Mouse (Mus musculus) mouse trophoblast stem cell (cell line): Measurements from ENCODE around the gene Cyb5r1.
"Not testable (repeated sequence)": the region's sequence is repeated elsewhere in the genome, so short reads cannot be mapped to it uniquely, and the experiment has no call there.

Source experiments
- in situ Hi-C, 2 experiments: fragments of 300-500 bp; cut with MseI, MboI; formaldehyde crosslinking; loops; 2 replicates in 1 of 2; 3 replicates in 1 of 2; pipeline ENCODE4 v1.15.1; 2025

Cyb5r1 gene

GRCm38 (mm10) chr1:134414501-134415167 is 9.3 kb downstream of the Cyb5r1 start:
- in situ Hi-C loops: no loop called here

GRCm38 (mm10) chr1:134415168-134415831 is 9.9 kb downstream of the Cyb5r1 start, which contains the start of gene Adipor1:
Adipor1 (plus strand) TSS chr1:134415378.
- in situ Hi-C loops: no loop called here

GRCm38 (mm10) chr1:134418414-134418975 is 13.1 kb downstream of the Cyb5r1 start:
- in situ Hi-C loops: no loop called here

- in situ Hi-C loops: no loop called here
Measured at GRCm38 (mm10) chr1:134419176-134419575, 13.8 kb downstream of the Cyb5r1 start.

GRCm38 (mm10) chr1:134419751-134420458 is 14.5 kb downstream of the Cyb5r1 start:
- in situ Hi-C loops: no loop called here

- in situ Hi-C loops: no loop called here
Measured at GRCm38 (mm10) chr1:134423911-134424310, 18.6 kb downstream of the Cyb5r1 start.

GRCm38 (mm10) chr1:134426289-134426688 is 20.9 kb downstream of the Cyb5r1 start:
- in situ Hi-C loops: no loop called here

- in situ Hi-C loops: loop anchor here in 1 of 2 experiments (10.0 kb wide), 1 partner anchor 58 kb away; no protein-coding TSS in a partner anchor
Measured at GRCm38 (mm10) chr1:134433002-134433401, 27.6 kb downstream of the Cyb5r1 start.

GRCm38 (mm10) chr1:134433473-134433872 is 28.1 kb downstream of the Cyb5r1 start:
- in situ Hi-C loops: loop anchor here in 1 of 2 experiments (10.0 kb wide), 1 partner anchor 59 kb away; no protein-coding TSS in a partner anchor

GRCm38 (mm10) chr1:134435414-134435813 is 30.1 kb downstream of the Cyb5r1 start:
- in situ Hi-C loops: loop anchor here in 1 of 2 experiments (10.0 kb wide), 1 partner anchor 61 kb away; no protein-coding TSS in a partner anchor

- in situ Hi-C loops: no loop called here
Measured at GRCm38 (mm10) chr1:134440437-134440836, 35.1 kb downstream of the Cyb5r1 start.

- in situ Hi-C loops: not testable (repeated sequence)
Measured at GRCm38 (mm10) chr1:134441737-134442136, 36.4 kb downstream of the Cyb5r1 start.

- in situ Hi-C loops: no loop called here
Measured at GRCm38 (mm10) chr1:134442394-134442793, 37.0 kb downstream of the Cyb5r1 start.

GRCm38 (mm10) chr1:134443288-134443687 is 37.9 kb downstream of the Cyb5r1 start:
- in situ Hi-C loops: not testable (repeated sequence)

- in situ Hi-C loops: no loop called here
Measured at GRCm38 (mm10) chr1:134445418-134445817, 40.1 kb downstream of the Cyb5r1 start.

GRCm38 (mm10) chr1:134448537-134448936 is 43.2 kb downstream of the Cyb5r1 start:
- in situ Hi-C loops: not testable (repeated sequence)

GRCm38 (mm10) chr1:134450201-134450600 is 44.8 kb downstream of the Cyb5r1 start:
- in situ Hi-C loops: no loop called here

- in situ Hi-C loops: no loop called here
Measured at GRCm38 (mm10) chr1:134450986-134451385, 45.6 kb downstream of the Cyb5r1 start.

GRCm38 (mm10) chr1:134454904-134455824 is 49.8 kb downstream of the Cyb5r1 start, which contains the start of gene Klhl12:
Klhl12 (plus strand) TSS chr1:134455531.
- in situ Hi-C loops: no loop called here

- in situ Hi-C loops: no loop called here
Measured at GRCm38 (mm10) chr1:134456060-134456459, 50.7 kb downstream of the Cyb5r1 start.
